Mouse (Mus musculus) heart, adult 2 months (tissue): ENCODE measurements around the gene Mogat1. TPM values are rescaled to one million over a fixed set of nuclear protein-coding genes. Genes with fewer than 3 reads are reported as not detected.
A peak's percentile ranks its signal among the peaks of the same experiment; 100 is the strongest.

Experiments used
- DNase-seq, 2 experiments: peaks; one replicate each; pipeline ENCODE4 v3.0.0; 2021
- H3K27ac ChIP-seq: fragments of 200-600 bp; 2 replicates; pipeline ENCODE4 v1.8.1; 2022
- H3K27me3 ChIP-seq: fragments of 200-500 bp; 2 replicates; pipeline ENCODE4 v1.6.1; 2012; ENCODE audit warnings: mild to moderate bottlenecking, low read length, inconsistent platforms, mixed read lengths; ENCODE audit not compliant: control insufficient read depth, insufficient read depth
- H3K36me3 ChIP-seq: fragments of 200-500 bp; 2 replicates; pipeline ENCODE4 v1.6.1; 2012; ENCODE audit warnings: low read length, inconsistent platforms; ENCODE audit not compliant: control insufficient read depth, insufficient read depth
- H3K4me1 ChIP-seq: fragments of 200-500 bp; 2 replicates; pipeline ENCODE4 v1.6.1; 2011; ENCODE audit warnings: low read length; ENCODE audit not compliant: control insufficient read depth, insufficient read depth
- H3K4me3 ChIP-seq: fragments of 200-600 bp; 2 replicates; pipeline ENCODE4 v1.8.1; 2022
- H3K79me2 ChIP-seq: fragments of 200-500 bp; replicated peaks from 2 replicates; pipeline ENCODE4 v1.6.1; 2012; ENCODE audit warnings: mild to moderate bottlenecking, inconsistent platforms, low read length, moderate library complexity, mixed read lengths; ENCODE audit not compliant: control insufficient read depth, insufficient read depth
- H3K9ac ChIP-seq: fragments of 200-500 bp; 2 replicates; pipeline ENCODE4 v1.6.1; 2012; ENCODE audit warnings: low read depth, mild to moderate bottlenecking, control low read depth, inconsistent platforms, low read length, mixed read lengths
- CTCF ChIP-seq: fragments of 200-600 bp; IDR thresholded peaks from 2 replicates; pipeline ENCODE4 v1.8.1; 2022; ENCODE audit warnings: antibody characterized with exemption, mild to moderate bottlenecking, moderate library complexity
- EP300 ChIP-seq: fragments of 200-500 bp; IDR thresholded peaks from 2 replicates; pipeline ENCODE4 v1.6.1; 2011; ENCODE audit warnings: low read depth, low read length, control low read depth; ENCODE audit not compliant: insufficient read depth
- POLR2A ChIP-seq: fragments of 200-500 bp; IDR thresholded peaks from 2 replicates; pipeline ENCODE4 v1.6.1; 2011; ENCODE audit warnings: mild to moderate bottlenecking, low read depth, low read length, control low read depth; ENCODE audit not compliant: insufficient read depth
- WGBS: fragments of 180-500 bp; shearing (Covaris S2); methylation state at CpG from one replicate; pipeline ENCODE4 v1.1.7; 2018; 5-methylcytosine and 5-hydroxymethylcytosine counted together
- intact Hi-C: fragments of 180-260 bp; cut with DNase I; formaldehyde crosslinking; loops from one replicate; pipeline ENCODE4 v1.15.1; 2025
- polyA plus RNA-seq: library from polyadenylated mRNA; depleted of rRNA; stranded (reverse); fragments of >200 nt; gene quantifications from 2 replicates; pipeline ENCODE4 v1.2.3, GENCODE M21; 2012
- total RNA-seq, 2 experiments: library from RNA; stranded (reverse); gene quantifications; 2 replicates each; pipeline ENCODE4 v1.2.3; 2021

The Mogat1 gene
- total and polyA plus RNA-seq, 3 experiments, result 3.1 TPM; not detected in 2

GRCm38 (mm10) chr1:78532184-78532800 lies 21.5 kb downstream of the Mogat1 start:
- TF ChIP-seq POLR2A (no peak), EP300 (no peak), CTCF (no peak)
- 84% methylated on average over 15 of the region's 15 CpGs for WGBS
- Histone ChIP-seq H3K4me3 (no peak overlapping the region), H3K27ac (no peak overlapping the region), H3K27me3 (no peaks in the 10 kb centered on the region), H3K36me3 (no peaks in the 10 kb centered on the region), H3K9ac (no peak overlapping the region), H3K79me2 (no peaks in the 10 kb centered on the region), H3K4me1 (no peaks in the 10 kb centered on the region)
- intact Hi-C loops, result loop anchor here (10.0 kb wide), 1 partner anchor 1113 kb away; no protein-coding TSS in a partner anchor
- no peak for DNase-seq

GRCm38 (mm10) chr1:78534428-78535150 lies 23.8 kb downstream of the Mogat1 start:
- 50% methylated on average over 9 of the region's 9 CpGs for WGBS
- no peak for TF ChIP-seq POLR2A
- no peak for TF ChIP-seq CTCF
- TF ChIP-seq EP300, result no peak
- H3K79me2 ChIP-seq, result no peaks in the 10 kb centered on the region
- no peak overlapping the region for H3K9ac ChIP-seq
- DNase-seq, result no peak
- no peaks in the 10 kb centered on the region for H3K4me1 ChIP-seq
- no peak overlapping the region for H3K27ac ChIP-seq
- no peak overlapping the region for H3K4me3 ChIP-seq
- H3K27me3 ChIP-seq, result no peaks in the 10 kb centered on the region
- no peaks in the 10 kb centered on the region for H3K36me3 ChIP-seq
- intact Hi-C loops, result loop anchor here (5.0 to 10.0 kb wide), 2 partner anchors 138 to 1110 kb away; no protein-coding TSS in a partner anchor

- H3K27ac ChIP-seq, result no peak overlapping the region
- peak; percentile 61 to 78 for DNase-seq
- peak overlapping the region; percentile 42 for H3K4me3 ChIP-seq
- intact Hi-C loops, result loop anchor here (1.0 to 10.0 kb wide), 4 partner anchors 120 to 1108 kb away; partner anchors contain the start of gene Acsl3
- H3K79me2 ChIP-seq, result no peaks in the 10 kb centered on the region
- 32% methylated on average over 19 of the region's 19 CpGs for WGBS
- TF ChIP-seq CTCF (peak; percentile 75), EP300 (0 out of 2 replicates have a peak, but pooled peaks have one; percentile 22), POLR2A (no peak)
- H3K4me1 ChIP-seq, result no peaks in the 10 kb centered on the region
- H3K36me3 ChIP-seq, result no peaks in the 10 kb centered on the region
- no peaks in the 10 kb centered on the region for H3K27me3 ChIP-seq
- no peak overlapping the region for H3K9ac ChIP-seq
Observed at GRCm38 (mm10) chr1:78536310-78537164, 25.7 kb downstream of the Mogat1 start.

- peak overlapping the region; percentile 3 for H3K9ac ChIP-seq
- 22% methylated on average over 16 of the region's 16 CpGs for WGBS
- H3K4me3 ChIP-seq, result peak overlapping the region; percentile 42
- TF ChIP-seq EP300 (0 out of 2 replicates have a peak, but pooled peaks have one; percentile 46), CTCF (no peak)
- peak overlapping the region; percentile 40 for H3K27ac ChIP-seq
- H3K36me3 ChIP-seq, result no peaks in the 10 kb centered on the region
- DNase-seq, result peak; percentile 62 to 78
- intact Hi-C loops, result loop anchor here (2.0 to 10.0 kb wide), 3 partner anchors 119 to 1107 kb away; partner anchors contain the start of gene Acsl3
- no peaks in the 10 kb centered on the region for H3K79me2 ChIP-seq
- no peaks in the 10 kb centered on the region for H3K27me3 ChIP-seq
- no peaks in the 10 kb centered on the region for H3K4me1 ChIP-seq
Observed at GRCm38 (mm10) chr1:78537494-78538010, 26.8 kb downstream of the Mogat1 start.

GRCm38 (mm10) chr1:78538396-78538795 lies 27.6 kb downstream of the Mogat1 start:
- TF ChIP-seq CTCF (no peak), EP300 (no peak), POLR2A (no peak)
- Histone ChIP-seq H3K79me2 (no peaks in the 10 kb centered on the region), H3K4me3 (no peak overlapping the region), H3K4me1 (no peaks in the 10 kb centered on the region), H3K9ac (no peak overlapping the region), H3K36me3 (no peaks in the 10 kb centered on the region), H3K27me3 (no peaks in the 10 kb centered on the region), H3K27ac (no peak overlapping the region)
- no peak for DNase-seq
- 75% methylated on average over 5 of the region's 5 CpGs for WGBS
- intact Hi-C loops, result loop anchor here (5.0 to 10.0 kb wide), 2 partner anchors 134 to 1106 kb away; no protein-coding TSS in a partner anchor
